In the genomic region with DNA sequence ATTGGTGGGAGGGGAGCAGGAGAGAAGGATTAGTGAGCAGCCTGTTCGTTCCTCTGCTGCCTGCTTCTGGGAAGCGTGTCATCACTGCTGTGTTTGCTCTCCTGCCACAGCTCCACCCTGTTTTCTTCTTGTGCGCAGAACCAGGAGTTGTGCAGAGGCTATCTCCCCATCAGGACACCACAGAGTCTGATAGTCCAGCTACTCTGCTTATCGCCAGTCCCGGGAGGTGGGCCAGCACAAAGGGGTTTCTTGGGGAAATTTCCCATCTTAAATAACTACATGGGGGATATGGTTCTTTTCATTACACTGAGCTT, we compare ENCODE assay signal across 8 mouse cellular contexts. TPM values are rescaled to one million over a fixed set of nuclear protein-coding genes. Genes with fewer than 3 reads are reported as not detected.
DNase-seq lines count a peak whose midpoint lies in the region; ATAC-seq lines count a peak whose summit lies in the region.

No protein-coding gene starts in this region.

- 0 out of 2 replicates have a peak overlapping the region, but pooled peaks have one; percentile 31 for H3K9ac ChIP-seq in kidney, embryonic 16.5 days (replicated peaks; ENCODE audit: low read length)

- H3K27ac ChIP-seq in kidney, embryonic 16.5 days (ENCODE audit: low read length), result peak overlapping the region; percentile 90
- peak overlapping the region; percentile 81 for H3K27ac ChIP-seq in brown adipose tissue, adult 24 weeks (replicated peaks; ENCODE audit: low read depth, low read length)

- DNase-seq in kidney, postnatal 36 days, result no peak
- DNase-seq in heart, postnatal 4 days, result peak; percentile 23
- no peak for DNase-seq in left cerebral cortex, adult 11 months (ENCODE audit: low spot score)
- DNase-seq in kidney, postnatal 10 days, result no peak
- no peak for DNase-seq in cerebellum, adult 11-12 months

- H3K9me3 ChIP-seq in kidney, embryonic 16.5 days (ENCODE audit: low read length), result no peaks in the 10 kb centered on the region; the same call in 1 of the 2 replicates

- H3K4me3 ChIP-seq in kidney, embryonic 16.5 days (ENCODE audit: low read length), result no peak overlapping the region
- no peak overlapping the region for H3K4me3 ChIP-seq in brown adipose tissue, adult 24 weeks (ENCODE audit: insufficient read depth, low read depth, low read length)

- peaks cover 6% of the 10 kb centered on the region; the same call in 1 of the 2 replicates for H3K36me3 ChIP-seq in kidney, embryonic 16.5 days (ENCODE audit: insufficient read depth, low read length)

- H3K4me2 ChIP-seq in kidney, embryonic 16.5 days (replicated peaks; ENCODE audit: low read depth, low read length), result peak overlapping the region; percentile 41

- H3K4me1 ChIP-seq in kidney, embryonic 16.5 days (ENCODE audit: insufficient read depth, low read length), result peaks cover 71% of the 10 kb centered on the region
- peaks cover 20% of the 10 kb centered on the region for H3K4me1 ChIP-seq in brown adipose tissue, adult 24 weeks (ENCODE audit: control insufficient read depth, insufficient read depth, insufficient read length, low read length)

- WGBS in kidney, embryonic 16.5 days, result 34% methylated on average over 5 of the region's 5 CpGs

- no peaks in the 10 kb centered on the region for H3K27me3 ChIP-seq in kidney, embryonic 16.5 days (ENCODE audit: insufficient read depth, low read length)

- no peak for ATAC-seq in kidney, embryonic 16.5 days (ENCODE audit: low FRiP score, low TSS enrichment)
- ATAC-seq in megakaryocyte-erythroid progenitor cell, adult 5-6 weeks (replicated peaks; ENCODE audit: low FRiP score, low TSS enrichment, poor library complexity, severe bottlenecking), result peak; percentile 81

RNA-seq across cellular contexts. Expression of a gene that starts 11.3 kb away (rescaled TPM):
- polyA plus RNA-seq in kidney, embryonic 16.5 days (2015; fragmentation: Nextera tagmentation; extraction: Ambion mirVana), result 79.2 and 81.3 TPM in 2 replicates
- polyA plus RNA-seq in brown adipose tissue, adult 24 weeks (2012; ENCODE audit: insufficient read depth, insufficient read length, missing spikeins), result 11.9 and 13.7 TPM in 2 replicates
- 100 to 1,000 TPM in 1 of 2 experiments, 10 to 100 TPM in 1; 95.3 to 102 TPM for total RNA-seq in heart, postnatal 4 days (2021)
- total RNA-seq in megakaryocyte-erythroid progenitor cell, adult 5-6 weeks (2014; fragmentation: Nextera tagmentation), result 117 and 124 TPM in 2 replicates
- 81.7 and 94.7 TPM in 2 replicates for total RNA-seq in megakaryocyte-erythroid progenitor cell, adult 5-6 weeks (2017)
